Mouse (Mus musculus) cerebellum, adult 11 months (tissue): ENCODE results near the gene Gm49601.

Experiments
- DNase-seq: peaks from one replicate; pipeline ENCODE4 v3.0.0; 2022

Gene Gm49601

GRCm38 (mm10) chr16:18601447-18601846, 24.8 kb downstream of the Gm49601 start:
- DNase-seq: no peak

- DNase-seq: no peak
Measured at GRCm38 (mm10) chr16:18598006-18598405, 28.2 kb downstream of the Gm49601 start.

DNA sequence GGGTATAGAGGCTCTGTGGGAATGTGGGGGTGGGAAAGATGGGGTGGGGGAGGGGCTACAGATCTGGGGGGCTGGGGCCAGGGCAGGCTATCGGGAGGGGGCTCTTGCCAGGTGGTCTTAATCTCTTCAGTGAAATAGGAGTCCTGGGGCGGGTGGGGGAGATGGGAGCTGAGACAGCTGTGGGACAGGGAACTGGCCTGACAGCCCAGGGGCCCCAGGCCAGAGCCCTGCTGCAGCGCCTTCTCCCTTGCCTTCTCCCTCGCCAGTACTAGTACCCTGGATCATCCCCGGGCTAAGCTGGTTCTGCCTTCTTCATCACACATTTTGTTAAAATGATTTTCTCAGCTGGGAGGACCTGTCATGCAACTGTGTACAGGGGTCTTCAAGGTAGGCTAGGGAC, 30.0 kb downstream of the Gm49601 start:
- no peak for DNase-seq

DNA sequence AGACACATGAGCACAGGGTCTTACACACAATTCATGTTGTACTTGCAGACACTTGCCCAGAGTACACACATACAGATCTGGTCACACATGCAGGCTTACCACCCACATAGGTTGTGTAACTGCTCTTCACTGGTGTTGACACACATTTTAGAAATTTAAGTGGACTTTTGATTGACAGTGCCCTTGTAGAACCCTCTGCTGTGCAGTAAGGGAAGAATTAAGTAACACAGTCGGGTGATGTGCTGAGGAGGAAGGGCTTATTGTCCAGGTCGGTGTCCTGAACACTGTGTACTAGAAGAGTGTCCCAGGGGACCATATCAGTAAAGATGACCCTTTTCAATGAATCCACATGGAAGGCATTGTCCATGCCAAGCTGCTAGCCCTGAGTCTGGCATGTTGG, 32.3 kb downstream of the Gm49601 start:
- DNase-seq: no peak

GRCm38 (mm10) chr16:18591047-18592018, 34.9 kb downstream of the Gm49601 start:
- DNase-seq: no peak

DNA sequence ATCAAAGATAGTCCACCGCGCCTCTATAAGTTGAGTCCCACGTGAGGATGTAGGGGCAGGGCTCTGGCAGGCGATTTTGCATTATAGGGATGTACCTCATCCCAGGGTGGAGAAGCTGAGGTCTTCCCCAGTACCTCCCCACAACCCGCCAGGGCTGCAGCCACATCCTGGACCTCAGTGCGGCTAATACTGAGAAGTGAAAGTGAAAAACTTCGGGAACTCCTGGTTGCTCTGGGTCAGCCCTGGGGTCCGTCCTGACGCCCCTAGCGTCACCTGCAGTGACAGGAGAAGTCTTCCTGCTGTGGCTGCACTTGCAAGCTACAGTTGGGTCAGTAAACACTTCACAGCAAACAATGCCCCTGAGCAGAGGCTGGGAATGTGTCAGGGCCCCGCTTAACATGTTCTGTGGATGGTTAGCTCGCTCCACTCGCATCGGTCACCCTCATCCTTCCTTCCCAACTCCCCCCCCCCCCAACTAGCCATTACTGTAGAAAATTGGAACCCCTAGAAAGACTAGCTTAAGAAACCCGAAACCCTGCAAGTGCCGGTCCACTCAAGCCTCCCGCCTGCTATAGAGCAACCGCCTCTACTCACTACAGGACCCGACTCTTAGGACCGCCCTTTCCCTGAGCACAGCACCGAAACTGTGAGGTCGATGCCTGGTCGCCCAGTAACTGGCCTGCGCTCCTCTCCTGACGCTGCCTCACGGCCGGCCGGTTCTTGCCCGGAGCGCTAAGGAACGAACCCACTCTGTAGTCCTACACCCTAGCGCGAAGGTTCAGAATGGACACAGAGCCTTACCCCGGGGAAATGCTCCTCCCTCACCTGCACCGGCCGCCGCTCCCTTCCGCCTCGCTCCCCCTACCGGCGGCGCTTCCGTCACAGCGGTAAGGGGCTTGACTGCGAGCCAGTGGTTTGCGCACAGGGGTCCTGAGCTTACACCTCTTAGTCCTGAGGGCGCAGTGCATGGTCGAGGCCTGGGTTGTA, 36.1 kb downstream of the Gm49601 start, which contains the start of gene Tbx1:
TSS of gene Tbx1 (minus strand) at position 868 of the 987 bp plus-strand sequence.
- no peak for DNase-seq

DNA sequence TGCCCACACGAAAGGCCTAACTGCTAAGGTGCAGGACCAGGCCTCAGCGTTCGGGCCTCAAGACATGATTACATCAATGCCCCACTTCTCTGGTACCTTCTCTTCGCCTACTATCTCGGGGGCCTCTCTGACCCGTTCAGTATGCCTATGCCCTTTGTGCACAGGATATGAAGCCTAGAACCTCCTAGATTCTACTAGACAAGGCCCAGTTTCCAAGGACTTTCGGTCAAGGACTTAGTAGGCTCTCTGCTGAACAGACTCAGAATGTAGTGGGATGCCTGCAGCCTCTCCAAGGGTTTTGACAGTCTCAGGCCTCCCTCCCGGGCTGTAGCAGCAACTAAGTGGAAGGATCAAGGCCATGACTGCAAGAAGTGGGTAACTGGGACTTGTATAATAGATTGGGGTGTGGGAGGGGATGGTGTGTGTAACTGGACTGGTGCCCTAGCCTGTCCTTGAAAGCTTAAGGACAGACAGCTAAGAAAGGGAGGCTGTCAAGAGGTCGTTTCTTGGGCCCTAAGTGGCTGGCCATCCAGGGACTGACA, 37.1 kb downstream of the Gm49601 start:
- DNase-seq: no peak

- no peak for DNase-seq
Measured at GRCm38 (mm10) chr16:18588738-18589055, 37.5 kb downstream of the Gm49601 start.

GRCm38 (mm10) chr16:18587847-18588737, 38.1 kb downstream of the Gm49601 start:
- no peak for DNase-seq

DNA sequence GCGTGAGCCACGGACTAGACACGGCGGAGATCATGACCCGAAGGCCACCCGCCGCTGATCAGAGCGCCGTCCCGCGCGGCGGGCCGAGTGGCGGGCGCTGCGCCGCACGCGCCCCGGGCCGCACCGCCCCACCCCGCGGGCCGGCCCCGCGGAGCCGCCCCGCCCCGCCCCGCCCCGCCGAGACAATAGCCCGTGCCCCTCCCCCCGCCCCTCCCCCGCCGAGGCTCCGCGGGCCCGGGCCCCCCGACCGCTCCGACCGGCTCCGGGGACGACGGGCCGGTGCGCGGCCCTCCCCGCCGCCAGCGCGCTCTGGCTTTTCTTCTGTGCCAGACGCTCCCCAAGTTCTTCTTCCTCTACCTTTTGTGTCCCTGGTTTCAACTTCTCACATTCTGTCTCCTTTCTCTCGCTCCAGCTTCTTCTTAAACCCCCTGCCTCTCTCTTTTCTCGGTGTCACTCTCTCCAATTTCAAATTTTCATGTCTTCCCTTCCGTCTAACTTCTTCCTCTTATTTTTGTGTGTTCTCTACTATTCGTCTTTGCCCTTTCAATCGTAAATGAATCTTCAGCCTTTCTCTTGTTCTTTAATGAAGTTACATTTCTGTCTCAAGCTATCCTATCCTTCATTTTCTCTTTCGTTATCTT, 39.2 kb downstream of the Gm49601 start:
- no peak for DNase-seq

- DNase-seq: no peak
Measured at GRCm38 (mm10) chr16:18586076-18586905, 39.9 kb downstream of the Gm49601 start.

DNA sequence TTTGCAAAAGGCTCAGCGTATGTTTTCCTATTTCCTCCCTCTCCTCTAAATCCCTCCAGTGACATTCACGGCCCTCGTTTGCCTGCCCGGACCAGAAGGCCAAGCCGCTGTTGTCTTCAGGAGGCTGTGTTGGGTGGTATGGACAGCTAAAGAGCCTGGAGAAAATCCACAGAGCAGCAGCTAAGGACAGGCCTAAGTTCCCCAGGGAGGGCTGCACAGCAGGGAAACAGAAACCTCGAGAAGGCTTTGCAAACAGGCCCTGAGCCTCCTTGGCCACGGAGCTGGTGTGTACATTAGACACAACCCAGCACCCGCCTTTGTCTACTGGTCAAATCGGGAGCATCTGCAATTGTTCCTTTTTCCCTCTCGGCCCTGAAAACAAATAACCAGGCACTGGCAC, 40.6 kb downstream of the Gm49601 start:
- no peak for DNase-seq

- no peak for DNase-seq
Measured at GRCm38 (mm10) chr16:18584901-18585510, 41.2 kb downstream of the Gm49601 start.

GRCm38 (mm10) chr16:18583673-18584357, 42.4 kb downstream of the Gm49601 start:
- DNase-seq: no peak

- no peak for DNase-seq
Measured at GRCm38 (mm10) chr16:18583169-18583568, 43.1 kb downstream of the Gm49601 start.

GRCm38 (mm10) chr16:18582426-18583148, 43.6 kb downstream of the Gm49601 start:
- DNase-seq: no peak

DNA sequence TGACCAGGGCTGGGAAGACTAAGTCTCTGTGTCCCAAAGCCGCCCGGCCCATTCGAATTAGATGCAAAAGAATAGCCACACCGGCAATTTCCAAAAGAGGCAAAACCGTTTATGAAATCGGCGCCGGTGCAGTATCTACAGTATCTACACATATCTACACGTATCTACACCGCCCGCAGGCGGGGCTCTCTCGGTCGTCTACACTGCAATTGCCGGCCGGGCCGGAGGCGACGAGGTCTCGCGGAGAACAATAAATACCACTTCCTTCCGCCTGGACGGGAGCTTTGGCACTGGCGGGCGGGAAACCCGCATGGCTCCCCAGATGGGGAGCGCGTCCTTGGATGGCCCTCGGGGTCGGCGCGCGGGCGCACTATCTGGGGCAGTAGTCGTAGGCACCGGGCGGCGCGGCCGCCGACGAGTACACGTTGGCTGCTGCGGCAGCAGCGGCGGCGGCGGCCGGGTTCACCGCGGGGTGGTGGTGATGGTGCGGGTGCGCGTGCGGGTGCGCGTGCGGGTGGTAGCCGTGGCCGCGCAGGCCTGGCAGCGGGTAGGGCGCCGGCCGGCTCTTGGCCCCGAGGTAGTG, 44.5 kb downstream of the Gm49601 start:
- DNase-seq: no peak

DNA sequence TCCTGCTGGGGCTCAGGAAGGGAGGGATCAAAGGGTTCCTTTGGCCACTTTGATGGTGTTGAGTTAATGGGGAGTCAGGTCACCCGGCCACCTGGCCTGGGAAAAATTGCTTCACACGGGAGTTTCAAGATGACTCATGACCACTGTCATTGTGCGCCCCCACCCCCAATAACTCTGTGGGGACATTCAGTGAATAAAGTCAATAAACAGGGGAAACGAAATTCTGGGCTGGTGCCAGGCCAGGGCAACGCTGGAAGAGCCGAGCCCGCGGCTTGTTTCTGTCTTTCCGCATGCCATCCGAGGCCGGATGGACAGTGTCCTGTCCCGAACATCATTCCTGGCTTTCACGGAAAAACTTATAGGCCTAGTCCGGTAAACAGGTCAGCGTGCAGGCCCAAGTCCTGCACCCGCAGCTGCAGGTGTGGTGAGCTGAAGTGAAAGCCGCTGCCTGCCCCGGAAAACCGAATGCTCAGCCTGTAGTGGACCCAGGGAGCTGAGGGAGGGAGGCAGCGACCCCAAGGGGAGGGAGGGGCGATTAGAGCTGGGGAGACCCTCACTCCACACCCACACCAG, 45.1 kb downstream of the Gm49601 start:
- DNase-seq: no peak
